22 mouse cellular contexts compared by ENCODE assay signal in the genomic region with DNA sequence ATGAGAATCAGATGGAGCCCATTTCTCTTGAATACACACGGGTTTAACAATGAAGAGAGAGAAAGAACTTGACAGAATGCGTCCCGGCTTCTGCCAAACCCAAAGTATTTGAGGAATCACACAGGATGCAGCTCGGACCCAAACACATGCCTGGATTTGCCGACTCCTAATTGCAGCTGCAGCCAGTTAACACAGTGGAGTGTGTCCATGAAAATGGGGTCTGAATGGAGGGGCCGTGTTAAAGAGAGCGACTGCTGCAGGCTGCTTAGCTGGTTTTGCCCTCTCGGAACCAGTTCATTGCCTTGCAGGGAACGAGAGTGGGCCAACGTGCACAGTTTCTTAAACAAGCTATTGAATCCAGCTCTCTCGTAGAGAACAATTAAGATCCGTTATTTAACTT. TPM values are rescaled to one million over a fixed set of nuclear protein-coding genes. Genes with fewer than 3 reads are reported as not detected.
DNase-seq lines count a peak whose midpoint lies in the region; ATAC-seq lines count a peak whose summit lies in the region.
"Had no signal": no experiment of that assay in that cellular context is flagged by ENCODE, and none has a peak within 500 bp of the region (broad histone marks: within the 10 kb centered on the region; RNA-seq: fewer than 3 reads in every experiment).

No protein-coding gene starts in this region.

- ATAC-seq in embryonic facial prominence, embryonic 13.5 days (ENCODE audit: insufficient number of reproducible peaks, insufficient read depth, low FRiP score, low TSS enrichment, low read depth), result no peak; the same call in 1 of the 2 replicates
- 0 out of 2 replicates have a peak, but pooled peaks have one; percentile 46 for ATAC-seq in forebrain, embryonic 15.5 days (replicated peaks)
- no peak for ATAC-seq in forebrain, embryonic 16.5 days
- 0 out of 2 replicates have a peak, but pooled peaks have one; percentile 61 for ATAC-seq in neural tube, embryonic 12.5 days (ENCODE audit: low FRiP score, low read depth)
- ATAC-seq: intestine, postnatal 0 days; Patski had no signal

- peak overlapping the region; percentile 71 for H3K27ac ChIP-seq in embryonic facial prominence, embryonic 13.5 days
- no peak overlapping the region for H3K27ac ChIP-seq in embryonic facial prominence, embryonic 10.5 days (replicated peaks)
- no peak overlapping the region for H3K27ac ChIP-seq in forebrain, embryonic 15.5 days (replicated peaks)
- H3K27ac ChIP-seq in forebrain, embryonic 16.5 days (ENCODE audit: low read length), result no peak overlapping the region
- no peak overlapping the region for H3K27ac ChIP-seq in neural tube, embryonic 12.5 days
- H3K27ac ChIP-seq: hindbrain, embryonic 12.5 days; hindbrain, embryonic 15.5 days had no signal

- H3K4me3 ChIP-seq in embryonic facial prominence, embryonic 13.5 days, result no peak overlapping the region
- H3K4me3 ChIP-seq in embryonic facial prominence, embryonic 10.5 days, result no peak overlapping the region
- H3K4me3 ChIP-seq in forebrain, embryonic 15.5 days, result no peak overlapping the region
- H3K4me3 ChIP-seq in forebrain, embryonic 16.5 days (replicated peaks; ENCODE audit: low read length), result no peak overlapping the region
- H3K4me3 ChIP-seq in neural tube, embryonic 12.5 days, result no peak overlapping the region
- H3K4me3 ChIP-seq: hindbrain, embryonic 12.5 days; hindbrain, embryonic 15.5 days had no signal

- DNase-seq in embryonic facial prominence, embryonic 10.5 days (ENCODE audit: low spot score), result no peak
- DNase-seq in neural tube, embryonic 10.5 days (ENCODE audit: extremely low spot score, low spot score), result no peak
- DNase-seq in cerebellum, adult 11-12 months, result no peak
- DNase-seq in gastrocnemius, adult 8-10 months (ENCODE audit: low spot score in 2 of 2), result no peak
- DNase-seq: adrenal gland, postnatal 10 days; adrenal gland, postnatal 36 days; cerebellum, adult 11 months; cerebellum, adult 8-10 months; cerebellum, postnatal 10 days; cerebellum, postnatal 36 days; embryo, embryonic 11 days; gastrocnemius, postnatal 14 days; heart, adult 11 months had no signal

- H3K4me1 ChIP-seq in embryonic facial prominence, embryonic 13.5 days, result peaks cover 25% of the 10 kb centered on the region
- no peaks in the 10 kb centered on the region for H3K4me1 ChIP-seq in embryonic facial prominence, embryonic 10.5 days
- peaks cover 7% of the 10 kb centered on the region; the same call in 1 of the 2 replicates for H3K4me1 ChIP-seq in forebrain, embryonic 15.5 days
- H3K4me1 ChIP-seq in forebrain, embryonic 16.5 days (replicated peaks; ENCODE audit: control insufficient read depth, insufficient read depth, low read length), result peaks cover 7% of the 10 kb centered on the region; the same call in 1 of the 2 replicates
- H3K4me1 ChIP-seq in neural tube, embryonic 12.5 days, result no peaks in the 10 kb centered on the region
- H3K4me1 ChIP-seq: hindbrain, embryonic 12.5 days; hindbrain, embryonic 15.5 days had no signal

- H3K9ac ChIP-seq in embryonic facial prominence, embryonic 13.5 days, result no peak overlapping the region
- H3K9ac ChIP-seq in forebrain, embryonic 15.5 days (replicated peaks), result no peak overlapping the region
- H3K9ac ChIP-seq in forebrain, embryonic 16.5 days (replicated peaks; ENCODE audit: low read depth, low read length), result no peak overlapping the region
- no peak overlapping the region for H3K9ac ChIP-seq in neural tube, embryonic 12.5 days
- H3K9ac ChIP-seq: hindbrain, embryonic 12.5 days; hindbrain, embryonic 15.5 days had no signal

- 41% methylated on average over 12 of the region's 12 CpGs for WGBS in embryonic facial prominence, embryonic 13.5 days
- WGBS in embryonic facial prominence, embryonic 10.5 days, result 69% methylated on average over 12 of the region's 12 CpGs
- 19% methylated on average over 12 of the region's 12 CpGs for WGBS in forebrain, embryonic 15.5 days
- 28% methylated on average over 12 of the region's 12 CpGs for WGBS in forebrain, embryonic 16.5 days
- WGBS in neural tube, embryonic 12.5 days, result 49% methylated on average over 12 of the region's 12 CpGs

- peak overlapping the region; percentile 9; the same call in 1 of the 2 replicates for H3K4me2 ChIP-seq in embryonic facial prominence, embryonic 13.5 days
- H3K4me2 ChIP-seq in forebrain, embryonic 15.5 days (replicated peaks), result no peak overlapping the region
- H3K4me2 ChIP-seq in forebrain, embryonic 16.5 days (ENCODE audit: low read length), result no peak overlapping the region
- H3K4me2 ChIP-seq in neural tube, embryonic 12.5 days (replicated peaks), result no peak overlapping the region
- H3K4me2 ChIP-seq: heart, embryonic 11.5 days; hindbrain, embryonic 12.5 days; hindbrain, embryonic 15.5 days had no signal

- no peaks in the 10 kb centered on the region for H3K27me3 ChIP-seq in embryonic facial prominence, embryonic 13.5 days
- H3K27me3 ChIP-seq in embryonic facial prominence, embryonic 10.5 days (replicated peaks; ENCODE audit: low read depth, poor library complexity, severe bottlenecking), result peaks cover 7% of the 10 kb centered on the region; the same call in 1 of the 2 replicates
- no peaks in the 10 kb centered on the region for H3K27me3 ChIP-seq in forebrain, embryonic 15.5 days
- H3K27me3 ChIP-seq in forebrain, embryonic 16.5 days (replicated peaks; ENCODE audit: control insufficient read depth, insufficient read depth, low read length), result no peaks in the 10 kb centered on the region
- H3K27me3 ChIP-seq in neural tube, embryonic 12.5 days (replicated peaks), result no peaks in the 10 kb centered on the region
- H3K27me3 ChIP-seq: hindbrain, embryonic 12.5 days; hindbrain, embryonic 15.5 days; Patski had no signal

- H3K9me3 ChIP-seq in embryonic facial prominence, embryonic 13.5 days, result no peaks in the 10 kb centered on the region
- H3K9me3 ChIP-seq in embryonic facial prominence, embryonic 10.5 days, result no peaks in the 10 kb centered on the region
- H3K9me3 ChIP-seq in forebrain, embryonic 15.5 days, result no peaks in the 10 kb centered on the region
- H3K9me3 ChIP-seq in forebrain, embryonic 16.5 days (ENCODE audit: control insufficient read depth, low read length), result no peaks in the 10 kb centered on the region
- H3K9me3 ChIP-seq in neural tube, embryonic 12.5 days, result no peaks in the 10 kb centered on the region
- H3K9me3 ChIP-seq: hindbrain, embryonic 12.5 days; hindbrain, embryonic 15.5 days had no signal

- H3K36me3 ChIP-seq in embryonic facial prominence, embryonic 13.5 days, result no peaks in the 10 kb centered on the region
- no peaks in the 10 kb centered on the region for H3K36me3 ChIP-seq in embryonic facial prominence, embryonic 10.5 days (replicated peaks)
- H3K36me3 ChIP-seq in forebrain, embryonic 15.5 days, result no peaks in the 10 kb centered on the region
- no peaks in the 10 kb centered on the region for H3K36me3 ChIP-seq in forebrain, embryonic 16.5 days (ENCODE audit: control insufficient read depth, insufficient read depth)
- no peaks in the 10 kb centered on the region for H3K36me3 ChIP-seq in neural tube, embryonic 12.5 days
- H3K36me3 ChIP-seq: hindbrain, embryonic 12.5 days; hindbrain, embryonic 15.5 days had no signal

RNA-seq across cellular contexts. Expression of a gene that starts 14.6 kb away (rescaled TPM):
- 21.2 and 22.6 TPM in 2 replicates for polyA plus RNA-seq in embryonic facial prominence, embryonic 13.5 days (2015; fragmentation: Nextera tagmentation; extraction: Ambion mirVana)
- polyA plus RNA-seq in embryonic facial prominence, embryonic 10.5 days (2016; fragmentation: Nextera tagmentation; extraction: Ambion mirVana), result 0.67 and 1.5 TPM in 2 replicates
- polyA plus RNA-seq in forebrain, embryonic 15.5 days (2015; fragmentation: Nextera tagmentation; extraction: Ambion mirVana), result 1.6 and 1.9 TPM in 2 replicates
- 1.7 and 2.6 TPM in 2 replicates for polyA plus RNA-seq in forebrain, embryonic 16.5 days (2015; fragmentation: Nextera tagmentation; extraction: Ambion mirVana)
- polyA plus RNA-seq in neural tube, embryonic 12.5 days (2016; fragmentation: Nextera tagmentation; extraction: Ambion mirVana), result 2.3 and 2.6 TPM in 2 replicates
- 10 to 100 TPM in 1 of 4 experiments, 1 to 10 TPM in 3; 5.7 to 18.2 (median 6.6) TPM for total RNA-seq in gastrocnemius, adult 8-10 months (2022)

Comparison
In these comparisons a context has a peak if more than half of its experiments do, and no peak if none do; other contexts are left out.
1. ATAC-seq: peak in forebrain, embryonic 15.5 days (single experiment) and neural tube, embryonic 12.5 days (single experiment); none in embryonic facial prominence, embryonic 13.5 days (single experiment) and forebrain, embryonic 16.5 days (single experiment).